Mouse (Mus musculus) erythroblast, embryonic 14.5 days (primary cell): ENCODE results near the gene Polrmt. TPM values are rescaled to one million over a fixed set of nuclear protein-coding genes. Genes with fewer than 3 reads are reported as not detected.

Experiments used
- H3K27me3 ChIP-seq: 2 replicates; pipeline ENCODE4 v1.6.1; 2012; ENCODE audit warnings: inconsistent platforms; ENCODE audit not compliant: control insufficient read depth
- H3K36me3 ChIP-seq: 2 replicates; pipeline ENCODE4 v1.6.1; 2012; ENCODE audit warnings: mild to moderate bottlenecking, inconsistent platforms; ENCODE audit not compliant: control insufficient read depth
- H3K4me1 ChIP-seq: 2 replicates; pipeline ENCODE4 v1.6.1; 2012; ENCODE audit warnings: inconsistent platforms; ENCODE audit not compliant: control insufficient read depth
- H3K4me3 ChIP-seq: replicated peaks from 2 replicates; pipeline ENCODE3; 2012; ENCODE audit warnings: moderate library complexity, mild to moderate bottlenecking, inconsistent platforms
- H3K9me3 ChIP-seq: 2 replicates; pipeline ENCODE4 v1.6.1; 2012; ENCODE audit warnings: low read length, inconsistent platforms, mixed read lengths; ENCODE audit not compliant: control insufficient read depth
- GATA1 ChIP-seq: IDR thresholded peaks from 2 replicates; pipeline ENCODE4 v1.6.1; 2012; ENCODE audit warnings: low read length, inconsistent platforms, mixed read lengths
- TAL1 ChIP-seq: IDR thresholded peaks from 3 replicates; pipeline ENCODE4 v1.6.1; 2012; ENCODE audit warnings: low read length, inconsistent platforms, mixed read lengths
- polyA plus RNA-seq: library from polyadenylated mRNA; stranded (reverse); fragments of >175 nt; gene quantifications from 2 replicates; pipeline ENCODE4 v1.2.3, GENCODE M21; 2012

Polrmt gene
- polyA plus RNA-seq, 1 experiment: 2.5 TPM

GRCm38 (mm10) chr10:79777103-79777531 lies 30.7 kb upstream of the Polrmt start, which contains the start of gene Fstl3:
Fstl3 (plus strand) TSS chr10:79777272.
- H3K9me3 ChIP-seq: peaks cover 20% of the 10 kb centered on the region
- no peaks in the 10 kb centered on the region for H3K36me3 ChIP-seq
- peaks cover 56% of the 10 kb centered on the region for H3K27me3 ChIP-seq
- H3K4me1 ChIP-seq: peaks cover 27% of the 10 kb centered on the region
- no peak for TF ChIP-seq TAL1
- H3K4me3 ChIP-seq: no peak within 1 kb of the TSS

- Histone ChIP-seq H3K9me3 (peaks cover 17% of the 10 kb centered on the region), H3K27me3 (peaks cover 47% of the 10 kb centered on the region), H3K4me1 (peaks cover 5% of the 10 kb centered on the region), H3K4me3 (no peak overlapping the region), H3K36me3 (no peaks in the 10 kb centered on the region)
- TF ChIP-seq TAL1 (no peak), GATA1 (no peak)
These were observed 28.3 kb upstream of the Polrmt start for GRCm38 (mm10) chr10:79774486-79775279.

- Histone ChIP-seq H3K36me3 (no peaks in the 10 kb centered on the region), H3K4me1 (peaks cover 7% of the 10 kb centered on the region), H3K27me3 (peaks cover 32% of the 10 kb centered on the region), H3K4me3 (no peak overlapping the region), H3K9me3 (peaks cover 17% of the 10 kb centered on the region)
- TF ChIP-seq GATA1 (no peak), TAL1 (no peak)
These were observed 26.8 kb upstream of the Polrmt start for GRCm38 (mm10) chr10:79773208-79773607.

GRCm38 (mm10) chr10:79772320-79772719 lies 25.9 kb upstream of the Polrmt start:
- Histone ChIP-seq H3K9me3 (peaks cover 17% of the 10 kb centered on the region), H3K4me1 (peaks cover 16% of the 10 kb centered on the region), H3K36me3 (no peaks in the 10 kb centered on the region), H3K4me3 (no peak overlapping the region), H3K27me3 (peaks cover 23% of the 10 kb centered on the region)
- no peak for TF ChIP-seq TAL1
- TF ChIP-seq GATA1: no peak

- Histone ChIP-seq H3K9me3 (peaks cover 8% of the 10 kb centered on the region), H3K4me3 (no peak overlapping the region), H3K4me1 (peaks cover 39% of the 10 kb centered on the region), H3K36me3 (peaks cover 11% of the 10 kb centered on the region), H3K27me3 (peaks cover 9% of the 10 kb centered on the region)
- no peak for TF ChIP-seq GATA1
- no peak for TF ChIP-seq TAL1
These were observed 22.9 kb upstream of the Polrmt start for GRCm38 (mm10) chr10:79769329-79769728.

- Histone ChIP-seq H3K27me3 (peaks cover 9% of the 10 kb centered on the region), H3K4me1 (peaks cover 49% of the 10 kb centered on the region), H3K36me3 (peaks cover 20% of the 10 kb centered on the region), H3K9me3 (peaks cover 8% of the 10 kb centered on the region), H3K4me3 (peak overlapping the region; percentile 2)
- no peak for TF ChIP-seq GATA1
- TF ChIP-seq TAL1: no peak
These were observed 22.0 kb upstream of the Polrmt start for GRCm38 (mm10) chr10:79768400-79768799.

GRCm38 (mm10) chr10:79767372-79768244 lies 21.2 kb upstream of the Polrmt start:
- H3K4me3 ChIP-seq: peak overlapping the region; percentile 78
- peaks cover 54% of the 10 kb centered on the region for H3K4me1 ChIP-seq
- peaks cover 28% of the 10 kb centered on the region for H3K36me3 ChIP-seq
- H3K27me3 ChIP-seq: peaks cover 9% of the 10 kb centered on the region
- no peak for TF ChIP-seq TAL1
- no peak for TF ChIP-seq GATA1
- H3K9me3 ChIP-seq: peaks cover 7% of the 10 kb centered on the region

GRCm38 (mm10) chr10:79766508-79767325 lies 20.3 kb upstream of the Polrmt start, which contains the start of gene Rnf126:
Rnf126 (minus strand) TSS chr10:79766952.
- peak within 1 kb of the TSS; percentile 78 for H3K4me3 ChIP-seq
- no peak for TF ChIP-seq TAL1
- H3K36me3 ChIP-seq: peaks cover 37% of the 10 kb centered on the region
- H3K4me1 ChIP-seq: peaks cover 54% of the 10 kb centered on the region
- H3K27me3 ChIP-seq: peaks cover 5% of the 10 kb centered on the region
- H3K9me3 ChIP-seq: no peaks in the 10 kb centered on the region
